Mouse (Mus musculus): ENCODE data around the gene Olfr652. TPM values are rescaled to one million over a fixed set of nuclear protein-coding genes. Genes with fewer than 3 reads are reported as not detected.

The Olfr652 gene
- polyA plus RNA-seq (2015; fragmentation: Nextera tagmentation; extraction: Ambion mirVana) = not detected in 2 replicates

GRCm38 (mm10) chr7:104560601-104561000 is at the start of gene Olfr652:
Gene Olfr652, plus strand, starts transcription at chr7:104560901.
- Histone ChIP-seq H3K9me3 (replicated peaks; ENCODE audit: control insufficient read depth, low read length, poor library complexity, severe bottlenecking) (no peaks in the 10 kb centered on the region), H3K9ac (ENCODE audit: low read depth, low read length) (no peak within 1 kb of the TSS), H3K27ac (ENCODE audit: low read length) (no peak within 1 kb of the TSS), H3K27me3 (ENCODE audit: control insufficient read depth, insufficient read depth, low read depth, low read length) (no peaks in the 10 kb centered on the region), H3K4me2 (ENCODE audit: low read length) (no peak within 1 kb of the TSS), H3K4me3 (ENCODE audit: low read depth, low read length) (no peak within 1 kb of the TSS), H3K4me1 (ENCODE audit: control insufficient read depth, insufficient read depth, low read length) (no peaks in the 10 kb centered on the region), H3K36me3 (ENCODE audit: control insufficient read depth, insufficient read depth, low read length) (no peaks in the 10 kb centered on the region)
- ATAC-seq = no peak

GRCm38 (mm10) chr7:104549833-104550232 is 10.9 kb upstream of the Olfr652 start, which contains the start of gene Olfr651:
Gene Olfr651, plus strand, starts transcription at chr7:104550133.
- no peak for ATAC-seq
- H3K27ac ChIP-seq (ENCODE audit: low read length) = no peak within 1 kb of the TSS
- no peaks in the 10 kb centered on the region for H3K27me3 ChIP-seq (ENCODE audit: control insufficient read depth, insufficient read depth, low read depth, low read length)
- no peaks in the 10 kb centered on the region for H3K4me1 ChIP-seq (ENCODE audit: control insufficient read depth, insufficient read depth, low read length)
- no peaks in the 10 kb centered on the region for H3K36me3 ChIP-seq (ENCODE audit: control insufficient read depth, insufficient read depth, low read length)
- H3K9me3 ChIP-seq (replicated peaks; ENCODE audit: control insufficient read depth, low read length, poor library complexity, severe bottlenecking) = no peaks in the 10 kb centered on the region
- H3K4me2 ChIP-seq (ENCODE audit: low read length) = no peak within 1 kb of the TSS
- H3K9ac ChIP-seq (ENCODE audit: low read depth, low read length) = no peak within 1 kb of the TSS
- 83% methylated on average over 5 of the region's 5 CpGs for WGBS
- no peak within 1 kb of the TSS for H3K4me3 ChIP-seq (ENCODE audit: low read depth, low read length)

- no peaks in the 10 kb centered on the region for H3K36me3 ChIP-seq (ENCODE audit: control insufficient read depth, insufficient read depth, low read length)
- 82% methylated on average over 1 of the region's 1 CpGs for whole genome bisulfite sequencing
- no peaks in the 10 kb centered on the region for H3K27me3 ChIP-seq (ENCODE audit: control insufficient read depth, insufficient read depth, low read depth, low read length)
These were observed 8.0 kb upstream of the Olfr652 start for GRCm38 (mm10) chr7:104552700-104553099.

GRCm38 (mm10) chr7:104577014-104577413 is 16.3 kb downstream of the Olfr652 start, which contains the start of gene Olfr653:
Gene Olfr653, plus strand, starts transcription at chr7:104577314.
- no peaks in the 10 kb centered on the region for H3K4me1 ChIP-seq (ENCODE audit: control insufficient read depth, insufficient read depth, low read length)
- 81% methylated on average over 2 of the region's 2 CpGs for WGBS
- H3K36me3 ChIP-seq (ENCODE audit: control insufficient read depth, insufficient read depth, low read length) = no peaks in the 10 kb centered on the region
- no peak within 1 kb of the TSS for H3K27ac ChIP-seq (ENCODE audit: low read length)
- no peak within 1 kb of the TSS for H3K4me2 ChIP-seq (ENCODE audit: low read length)
- no peaks in the 10 kb centered on the region for H3K27me3 ChIP-seq (ENCODE audit: control insufficient read depth, insufficient read depth, low read depth, low read length)
- H3K4me3 ChIP-seq (ENCODE audit: low read depth, low read length) = no peak within 1 kb of the TSS
- no peak for ATAC-seq
- H3K9me3 ChIP-seq (replicated peaks; ENCODE audit: control insufficient read depth, low read length, poor library complexity, severe bottlenecking) = no peaks in the 10 kb centered on the region
- no peak within 1 kb of the TSS for H3K9ac ChIP-seq (ENCODE audit: low read depth, low read length)

More at GRCm38 (mm10) chr7:104552700-104553099, 8.0 kb upstream of the Olfr652 start:
- no peak overlapping the region for H3K4me2 ChIP-seq (ENCODE audit: low read length)
- ATAC-seq = no peak
- H3K27ac ChIP-seq (ENCODE audit: low read length) = no peak overlapping the region
- H3K9ac ChIP-seq (ENCODE audit: low read depth, low read length) = no peak overlapping the region
- no peaks in the 10 kb centered on the region for H3K9me3 ChIP-seq (replicated peaks; ENCODE audit: control insufficient read depth, low read length, poor library complexity, severe bottlenecking)
- no peak overlapping the region for H3K4me3 ChIP-seq (ENCODE audit: low read depth, low read length)
- H3K4me1 ChIP-seq (ENCODE audit: control insufficient read depth, insufficient read depth, low read length) = no peaks in the 10 kb centered on the region

- Histone ChIP-seq H3K9ac (ENCODE audit: low read depth, low read length) (no peak overlapping the region), H3K9me3 (replicated peaks; ENCODE audit: control insufficient read depth, low read length, poor library complexity, severe bottlenecking) (no peaks in the 10 kb centered on the region), H3K36me3 (ENCODE audit: control insufficient read depth, insufficient read depth, low read length) (no peaks in the 10 kb centered on the region), H3K27me3 (ENCODE audit: control insufficient read depth, insufficient read depth, low read depth, low read length) (no peaks in the 10 kb centered on the region), H3K4me1 (ENCODE audit: control insufficient read depth, insufficient read depth, low read length) (no peaks in the 10 kb centered on the region), H3K4me2 (ENCODE audit: low read length) (no peak overlapping the region), H3K27ac (ENCODE audit: low read length) (no peak overlapping the region), H3K4me3 (ENCODE audit: low read depth, low read length) (no peak overlapping the region)
- WGBS = 91% methylated on average over 4 of the region's 4 CpGs
- no peak for ATAC-seq
These were observed 20.1 kb downstream of the Olfr652 start for GRCm38 (mm10) chr7:104580846-104581245.

GRCm38 (mm10) chr7:104581429-104581828 is 20.7 kb downstream of the Olfr652 start:
- no peaks in the 10 kb centered on the region for H3K36me3 ChIP-seq (ENCODE audit: control insufficient read depth, insufficient read depth, low read length)
- ATAC-seq = no peak
- no peak overlapping the region for H3K27ac ChIP-seq (ENCODE audit: low read length)
- WGBS = 93% methylated on average over 4 of the region's 4 CpGs
- no peak overlapping the region for H3K4me2 ChIP-seq (ENCODE audit: low read length)
- no peaks in the 10 kb centered on the region for H3K4me1 ChIP-seq (ENCODE audit: control insufficient read depth, insufficient read depth, low read length)
- H3K27me3 ChIP-seq (ENCODE audit: control insufficient read depth, insufficient read depth, low read depth, low read length) = no peaks in the 10 kb centered on the region
- H3K4me3 ChIP-seq (ENCODE audit: low read depth, low read length) = no peak overlapping the region
- no peak overlapping the region for H3K9ac ChIP-seq (ENCODE audit: low read depth, low read length)
- no peaks in the 10 kb centered on the region for H3K9me3 ChIP-seq (replicated peaks; ENCODE audit: control insufficient read depth, low read length, poor library complexity, severe bottlenecking)

GRCm38 (mm10) chr7:104586725-104587124 is 26.0 kb downstream of the Olfr652 start, which contains the start of gene Olfr654:
Gene Olfr654, plus strand, starts transcription at chr7:104587025.
- WGBS = 88% methylated on average over 4 of the region's 4 CpGs

GRCm38 (mm10) chr7:104588274-104588673 is 27.6 kb downstream of the Olfr652 start:
- Histone ChIP-seq H3K9me3 (replicated peaks; ENCODE audit: control insufficient read depth, low read length, poor library complexity, severe bottlenecking) (no peaks in the 10 kb centered on the region), H3K4me3 (ENCODE audit: low read depth, low read length) (no peak overlapping the region), H3K4me2 (ENCODE audit: low read length) (no peak overlapping the region), H3K27me3 (ENCODE audit: control insufficient read depth, insufficient read depth, low read depth, low read length) (no peaks in the 10 kb centered on the region), H3K27ac (ENCODE audit: low read length) (no peak overlapping the region), H3K4me1 (ENCODE audit: control insufficient read depth, insufficient read depth, low read length) (no peaks in the 10 kb centered on the region), H3K9ac (ENCODE audit: low read depth, low read length) (no peak overlapping the region), H3K36me3 (ENCODE audit: control insufficient read depth, insufficient read depth, low read length) (no peaks in the 10 kb centered on the region)
- WGBS = 90% methylated on average over 5 of the region's 5 CpGs
- ATAC-seq = no peak

More at GRCm38 (mm10) chr7:104586725-104587124, 26.0 kb downstream of the Olfr652 start, which contains the start of gene Olfr654:
- no peak within 1 kb of the TSS for H3K4me2 ChIP-seq (ENCODE audit: low read length)
- ATAC-seq = no peak
- no peaks in the 10 kb centered on the region for H3K9me3 ChIP-seq (replicated peaks; ENCODE audit: control insufficient read depth, low read length, poor library complexity, severe bottlenecking)
- H3K27ac ChIP-seq (ENCODE audit: low read length) = no peak within 1 kb of the TSS
- H3K9ac ChIP-seq (ENCODE audit: low read depth, low read length) = no peak within 1 kb of the TSS
- no peaks in the 10 kb centered on the region for H3K36me3 ChIP-seq (ENCODE audit: control insufficient read depth, insufficient read depth, low read length)
- no peaks in the 10 kb centered on the region for H3K4me1 ChIP-seq (ENCODE audit: control insufficient read depth, insufficient read depth, low read length)
- H3K4me3 ChIP-seq (ENCODE audit: low read depth, low read length) = no peak within 1 kb of the TSS
- H3K27me3 ChIP-seq (ENCODE audit: control insufficient read depth, insufficient read depth, low read depth, low read length) = no peaks in the 10 kb centered on the region

GRCm38 (mm10) chr7:104601679-104602078 is 41.0 kb downstream of the Olfr652 start, which contains the start of gene Olfr655:
Gene Olfr655, minus strand, starts transcription at chr7:104601779.
- no peaks in the 10 kb centered on the region for H3K9me3 ChIP-seq (replicated peaks; ENCODE audit: control insufficient read depth, low read length, poor library complexity, severe bottlenecking)
- no peaks in the 10 kb centered on the region for H3K4me1 ChIP-seq (ENCODE audit: control insufficient read depth, insufficient read depth, low read length)
- no peaks in the 10 kb centered on the region for H3K36me3 ChIP-seq (ENCODE audit: control insufficient read depth, insufficient read depth, low read length)
- H3K27ac ChIP-seq (ENCODE audit: low read length) = no peak within 1 kb of the TSS
- H3K9ac ChIP-seq (ENCODE audit: low read depth, low read length) = no peak within 1 kb of the TSS
- no peak within 1 kb of the TSS for H3K4me3 ChIP-seq (ENCODE audit: low read depth, low read length)
- H3K27me3 ChIP-seq (ENCODE audit: control insufficient read depth, insufficient read depth, low read depth, low read length) = no peaks in the 10 kb centered on the region
- no peak within 1 kb of the TSS for H3K4me2 ChIP-seq (ENCODE audit: low read length)
- WGBS = 82% methylated on average over 2 of the region's 2 CpGs
- ATAC-seq = no peak

Data from midbrain, embryonic 16.5 days (tissue).